Mouse (Mus musculus): Measurements from ENCODE around the gene Gan. TPM values are rescaled to one million over a fixed set of nuclear protein-coding genes. Genes with fewer than 3 reads are reported as not detected.

The Gan gene
- polyA plus RNA-seq, 1 experiment, result 1.7 TPM

DNA sequence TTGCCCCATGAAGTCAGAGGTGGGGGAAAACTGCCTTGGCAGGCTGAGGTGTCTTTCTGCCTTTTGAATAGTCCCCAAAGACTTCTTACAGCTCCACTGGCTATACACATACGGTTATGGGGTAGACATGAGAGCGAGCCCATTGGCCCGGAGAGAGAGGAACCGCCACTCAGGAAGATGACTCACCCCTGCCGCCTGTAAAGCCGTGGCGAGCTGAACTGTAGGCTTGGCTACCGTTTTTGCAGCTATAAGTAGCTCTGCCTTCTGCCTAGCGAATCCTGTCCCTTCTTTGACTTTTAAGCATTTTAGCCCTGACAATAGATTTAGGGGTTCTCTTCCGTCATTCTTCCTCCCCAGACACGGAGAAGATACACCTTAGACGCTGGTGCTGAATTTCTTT lies 51.2 kb downstream of the Gan start:
- no peak for TF ChIP-seq FLI1 (IDR thresholded peaks at IDR 0.05; ENCODE audit: low read length)
- TF ChIP-seq GATA1 (IDR thresholded peaks at IDR 0.05; ENCODE audit: borderline replicate concordance, low read length), result no peak
- peak overlapping the region; percentile 29 for H3K4me3 ChIP-seq (replicated peaks)
- peaks cover 94% of the 10 kb centered on the region for H3K36me3 ChIP-seq (replicated peaks; ENCODE audit: low read length)
- H3K9me3 ChIP-seq, result no peaks in the 10 kb centered on the region
- peaks cover 73% of the 10 kb centered on the region for H3K4me1 ChIP-seq
- no peaks in the 10 kb centered on the region for H3K27me3 ChIP-seq (replicated peaks)

DNA sequence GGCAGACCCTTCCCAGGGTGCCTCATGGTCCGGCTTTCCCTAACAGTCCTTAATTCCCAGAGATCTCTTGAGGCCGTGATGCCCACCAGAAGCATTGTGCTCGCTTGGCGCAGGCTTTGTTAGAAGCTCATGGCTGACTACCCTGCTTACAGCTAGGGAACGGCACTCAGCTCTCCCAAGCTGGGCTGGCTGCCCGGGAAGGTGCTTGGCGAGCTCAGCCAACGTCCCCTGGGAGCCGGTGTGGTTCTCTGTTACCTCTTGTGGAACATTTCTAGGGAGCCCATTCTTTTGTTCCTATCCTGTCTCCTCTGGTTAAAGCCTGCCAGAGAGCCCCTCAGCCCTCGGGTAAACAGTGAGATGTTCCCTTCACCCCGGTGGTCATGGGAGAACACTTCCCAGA lies 54.2 kb downstream of the Gan start:
- no peaks in the 10 kb centered on the region for H3K27me3 ChIP-seq (replicated peaks)
- H3K9me3 ChIP-seq, result peaks cover 2% of the 10 kb centered on the region; the same call in 1 of the 2 replicates
- peaks cover 65% of the 10 kb centered on the region for H3K4me1 ChIP-seq
- H3K36me3 ChIP-seq (replicated peaks; ENCODE audit: low read length), result peaks cover 99% of the 10 kb centered on the region
- no peak overlapping the region for H3K4me3 ChIP-seq (replicated peaks)
- TF ChIP-seq GATA1 (IDR thresholded peaks at IDR 0.05; ENCODE audit: borderline replicate concordance, low read length) (no peak), FLI1 (IDR thresholded peaks at IDR 0.05; ENCODE audit: low read length) (no peak)

DNA sequence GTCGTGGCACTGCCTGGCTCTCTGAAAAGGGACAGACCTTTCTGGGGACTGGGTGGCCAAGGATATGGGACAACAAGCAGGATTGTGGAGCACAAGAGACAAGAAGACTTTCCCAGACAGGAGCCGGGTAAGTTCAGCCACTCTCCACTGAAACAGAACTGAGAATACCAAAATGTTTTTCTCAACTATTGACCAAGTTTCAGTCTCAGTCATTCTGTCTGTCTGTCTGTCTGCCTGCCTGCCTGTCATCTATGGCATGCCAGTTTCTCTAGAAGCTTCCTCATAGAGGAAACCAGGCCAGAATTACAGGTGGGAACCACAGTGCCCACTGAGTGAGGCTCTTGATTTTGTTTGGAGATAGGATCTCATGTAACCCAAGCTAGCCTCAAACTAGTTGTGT lies 59.8 kb downstream of the Gan start:
- Histone ChIP-seq H3K36me3 (replicated peaks; ENCODE audit: low read length) (peaks cover 52% of the 10 kb centered on the region), H3K4me1 (peaks cover 17% of the 10 kb centered on the region), H3K9me3 (peaks cover 7% of the 10 kb centered on the region; the same call in 1 of the 2 replicates), H3K27me3 (replicated peaks) (no peaks in the 10 kb centered on the region), H3K4me3 (replicated peaks) (no peak overlapping the region)
- TF ChIP-seq FLI1 (IDR thresholded peaks at IDR 0.05; ENCODE audit: low read length) (no peak), GATA1 (IDR thresholded peaks at IDR 0.05; ENCODE audit: borderline replicate concordance, low read length) (no peak)

DNA sequence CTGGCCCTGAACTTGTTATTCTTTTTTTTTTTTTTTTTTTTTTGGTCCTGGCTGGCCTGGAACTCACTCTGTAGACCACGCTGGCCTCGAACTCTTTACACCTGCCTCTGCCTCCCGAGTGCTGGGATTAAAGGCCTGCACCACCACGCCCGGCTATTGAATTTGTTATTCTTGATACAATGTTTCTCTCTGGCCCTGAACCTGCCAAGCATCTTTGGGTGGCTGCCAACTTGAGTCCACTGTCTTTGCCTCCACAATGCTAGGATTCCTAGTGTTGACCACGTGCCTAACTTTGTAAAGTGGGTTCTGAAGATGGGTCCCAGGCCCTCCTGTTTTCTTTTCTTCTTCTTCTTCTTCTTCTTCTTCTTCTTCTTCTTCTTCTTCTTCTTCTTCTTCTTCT lies 64.5 kb downstream of the Gan start:
- Histone ChIP-seq H3K4me1 (peaks cover 34% of the 10 kb centered on the region), H3K36me3 (replicated peaks; ENCODE audit: low read length) (peaks cover 7% of the 10 kb centered on the region), H3K27me3 (replicated peaks) (no peaks in the 10 kb centered on the region), H3K9me3 (peaks cover 2% of the 10 kb centered on the region; the same call in 1 of the 2 replicates), H3K4me3 (replicated peaks) (no peak overlapping the region)
- TF ChIP-seq GATA1 (IDR thresholded peaks at IDR 0.05; ENCODE audit: borderline replicate concordance, low read length), result no peak

DNA sequence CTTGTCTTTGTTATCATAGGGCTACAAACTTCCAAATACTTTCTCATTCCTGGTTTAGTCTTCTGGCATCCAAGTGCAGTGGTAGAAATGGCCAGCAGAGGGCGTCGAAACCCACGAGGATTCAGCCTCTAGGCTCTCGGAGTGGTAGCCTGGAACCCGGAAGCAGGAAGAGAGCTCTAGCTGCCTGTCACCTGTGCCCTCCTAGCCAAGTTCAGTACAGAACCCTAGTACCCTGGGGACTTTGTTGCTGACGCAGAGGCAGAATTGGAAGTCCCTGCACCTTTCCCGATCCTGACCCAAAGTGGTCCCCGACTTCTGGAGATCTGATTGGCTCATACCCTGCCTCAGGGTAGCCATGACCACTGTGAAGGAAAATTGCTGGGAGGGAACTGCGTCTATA lies 66.7 kb downstream of the Gan start:
- H3K4me1 ChIP-seq, result peaks cover 32% of the 10 kb centered on the region
- TF ChIP-seq GATA1 (IDR thresholded peaks at IDR 0.05; ENCODE audit: borderline replicate concordance, low read length) (no peak), FLI1 (IDR thresholded peaks at IDR 0.05; ENCODE audit: low read length) (no peak)

DNA sequence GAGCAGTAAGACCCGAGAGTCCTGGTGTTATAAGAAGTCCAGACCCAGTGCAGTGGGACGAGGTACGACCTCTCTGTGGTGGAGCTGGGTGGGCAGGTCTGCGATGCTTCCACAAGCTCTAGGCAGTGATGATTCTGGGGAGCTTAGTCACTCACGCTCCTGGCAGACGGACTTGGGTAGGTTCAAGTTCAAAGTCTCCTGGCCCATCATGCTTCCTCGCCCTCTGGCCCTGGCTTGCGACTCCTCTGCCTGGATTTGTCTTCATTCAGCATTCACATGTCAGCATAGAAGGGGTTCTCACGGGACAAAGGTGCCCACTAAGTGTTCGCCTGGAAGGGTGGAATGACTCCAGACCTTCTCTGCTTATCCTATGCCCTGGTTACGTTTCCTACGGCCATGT lies 68.4 kb downstream of the Gan start:
- Histone ChIP-seq H3K27me3 (replicated peaks) (no peaks in the 10 kb centered on the region), H3K9me3 (peaks cover 6% of the 10 kb centered on the region), H3K36me3 (replicated peaks; ENCODE audit: low read length) (no peaks in the 10 kb centered on the region), H3K4me3 (replicated peaks) (no peak overlapping the region), H3K4me1 (peaks cover 32% of the 10 kb centered on the region)
- TF ChIP-seq FLI1 (IDR thresholded peaks at IDR 0.05; ENCODE audit: low read length) (no peak), GATA1 (IDR thresholded peaks at IDR 0.05; ENCODE audit: borderline replicate concordance, low read length) (no peak)

More for the DNA sequence above, 66.7 kb downstream of the Gan start:
- no peaks in the 10 kb centered on the region for H3K9me3 ChIP-seq
- H3K27me3 ChIP-seq (replicated peaks), result no peaks in the 10 kb centered on the region
- H3K36me3 ChIP-seq (replicated peaks; ENCODE audit: low read length), result no peaks in the 10 kb centered on the region
- H3K4me3 ChIP-seq (replicated peaks), result peak overlapping the region; percentile 89

DNA sequence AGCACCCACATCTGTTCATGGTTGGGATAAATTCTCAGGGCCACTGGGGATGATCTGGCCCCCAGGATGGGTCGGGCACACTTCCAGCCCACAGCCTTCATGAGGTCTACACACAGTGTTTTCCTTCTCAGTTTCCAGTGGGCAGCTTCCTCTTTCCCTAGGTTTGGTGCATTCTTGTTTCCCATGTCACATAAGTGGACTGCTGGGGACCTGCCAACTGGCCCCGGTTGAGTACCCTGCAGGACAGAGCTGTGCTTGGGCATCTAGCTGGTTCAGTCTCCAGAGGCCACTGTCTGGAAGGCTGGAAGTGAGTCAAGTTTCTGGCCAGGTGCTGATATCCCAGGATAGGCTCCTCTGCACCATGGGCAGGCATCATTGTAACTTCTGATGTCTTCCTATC lies 69.4 kb downstream of the Gan start:
- Histone ChIP-seq H3K4me3 (replicated peaks) (no peak overlapping the region), H3K4me1 (peaks cover 36% of the 10 kb centered on the region), H3K9me3 (peaks cover 6% of the 10 kb centered on the region), H3K36me3 (replicated peaks; ENCODE audit: low read length) (no peaks in the 10 kb centered on the region), H3K27me3 (replicated peaks) (no peaks in the 10 kb centered on the region)
- no peak for TF ChIP-seq GATA1 (IDR thresholded peaks at IDR 0.05; ENCODE audit: borderline replicate concordance, low read length)
- TF ChIP-seq FLI1 (IDR thresholded peaks at IDR 0.05; ENCODE audit: low read length), result no peak

DNA sequence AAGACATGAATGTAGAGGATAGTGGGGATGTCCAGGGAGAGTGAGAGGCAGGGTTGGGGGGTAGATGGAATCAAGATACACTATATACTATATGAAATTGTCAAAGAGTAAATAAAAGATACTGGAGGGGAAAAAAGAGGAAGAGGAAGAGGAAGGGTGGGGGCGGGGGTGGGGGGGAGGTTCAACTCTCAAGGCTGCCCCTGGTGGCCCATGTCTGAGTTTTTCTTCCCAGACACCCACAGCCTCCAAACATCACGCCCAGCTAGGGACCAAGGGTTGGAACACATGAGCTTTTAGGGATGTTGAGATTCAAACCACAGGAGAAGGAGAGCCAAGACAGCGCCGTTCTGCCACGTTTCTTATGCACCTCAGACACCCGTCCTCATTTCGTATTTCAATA lies 75.3 kb downstream of the Gan start:
- Histone ChIP-seq H3K27me3 (replicated peaks) (peaks cover 11% of the 10 kb centered on the region), H3K4me3 (replicated peaks) (no peak overlapping the region), H3K36me3 (replicated peaks; ENCODE audit: low read length) (no peaks in the 10 kb centered on the region), H3K4me1 (peaks cover 13% of the 10 kb centered on the region), H3K9me3 (peaks cover 11% of the 10 kb centered on the region)
- TF ChIP-seq GATA1 (IDR thresholded peaks at IDR 0.05; ENCODE audit: borderline replicate concordance, low read length), result no peak
- no peak for TF ChIP-seq FLI1 (IDR thresholded peaks at IDR 0.05; ENCODE audit: low read length)

DNA sequence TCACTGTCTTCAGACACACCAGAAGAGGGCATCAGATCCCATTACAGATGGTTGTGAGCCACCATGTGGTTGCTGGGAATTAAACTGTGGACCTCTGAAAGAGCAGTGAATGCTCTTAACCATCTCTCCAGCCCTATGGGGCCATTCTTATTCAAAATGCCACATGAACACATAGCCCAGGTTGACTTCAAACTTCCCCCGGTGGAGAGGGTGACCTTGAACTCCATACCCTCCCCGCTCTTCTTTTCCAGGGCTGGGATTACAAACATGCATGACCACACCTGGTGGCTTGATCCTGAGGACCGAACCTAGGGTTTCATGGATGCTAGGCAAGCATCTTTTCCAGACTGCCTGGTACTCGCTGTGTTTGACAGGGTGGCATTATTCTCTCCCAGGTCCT lies 78.6 kb downstream of the Gan start:
- peaks cover 18% of the 10 kb centered on the region for H3K4me1 ChIP-seq
- H3K9me3 ChIP-seq, result peaks cover 5% of the 10 kb centered on the region
- H3K27me3 ChIP-seq (replicated peaks), result peaks cover 17% of the 10 kb centered on the region
- no peak overlapping the region for H3K4me3 ChIP-seq (replicated peaks)
- TF ChIP-seq GATA1 (IDR thresholded peaks at IDR 0.05; ENCODE audit: borderline replicate concordance, low read length) (no peak), FLI1 (IDR thresholded peaks at IDR 0.05; ENCODE audit: low read length) (no peak)
- H3K36me3 ChIP-seq (replicated peaks; ENCODE audit: low read length), result no peaks in the 10 kb centered on the region

DNA sequence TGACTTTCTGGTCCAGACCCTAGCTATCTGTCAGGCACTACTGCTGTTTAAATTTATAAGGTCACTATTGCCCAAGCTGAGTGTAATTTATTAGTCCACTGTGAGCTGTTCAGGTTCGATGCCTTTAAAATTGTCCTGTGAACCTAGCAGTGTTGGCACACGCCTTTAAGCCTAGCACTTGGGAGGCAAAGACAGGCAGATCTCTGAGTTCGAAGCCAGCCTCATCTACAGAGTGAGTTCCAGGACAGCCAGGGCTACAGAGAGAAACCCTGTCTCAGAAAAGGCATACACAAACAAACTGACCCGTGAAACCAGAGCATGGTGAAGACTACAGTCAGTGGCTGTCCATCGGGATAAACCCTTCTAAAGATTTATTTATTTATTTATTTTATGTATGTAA lies 82.4 kb downstream of the Gan start:
- TF ChIP-seq GATA1 (IDR thresholded peaks at IDR 0.05; ENCODE audit: borderline replicate concordance, low read length), result no peak
- TF ChIP-seq FLI1 (IDR thresholded peaks at IDR 0.05; ENCODE audit: low read length), result no peak
- Histone ChIP-seq H3K27me3 (replicated peaks) (peaks cover 18% of the 10 kb centered on the region), H3K4me3 (replicated peaks) (no peak overlapping the region), H3K9me3 (peaks cover 5% of the 10 kb centered on the region), H3K4me1 (peaks cover 17% of the 10 kb centered on the region), H3K36me3 (replicated peaks; ENCODE audit: low read length) (no peaks in the 10 kb centered on the region)
